Mouse (Mus musculus) c-Kit-positive CD71-positive TER-119-negative erythroid progenitor cells, embryonic 14.5 days (primary cell): Measurements from ENCODE around the gene Sds.
"Not testable (repeated sequence)": the region's sequence is repeated elsewhere in the genome, so short reads cannot be mapped to it uniquely, and the experiment has no call there.

Experiments
- DNase-seq: peaks from one replicate; pipeline ENCODE4 v3.0.0-alpha.2; 2013; ENCODE audit warnings: low read depth

Sds gene

DNA sequence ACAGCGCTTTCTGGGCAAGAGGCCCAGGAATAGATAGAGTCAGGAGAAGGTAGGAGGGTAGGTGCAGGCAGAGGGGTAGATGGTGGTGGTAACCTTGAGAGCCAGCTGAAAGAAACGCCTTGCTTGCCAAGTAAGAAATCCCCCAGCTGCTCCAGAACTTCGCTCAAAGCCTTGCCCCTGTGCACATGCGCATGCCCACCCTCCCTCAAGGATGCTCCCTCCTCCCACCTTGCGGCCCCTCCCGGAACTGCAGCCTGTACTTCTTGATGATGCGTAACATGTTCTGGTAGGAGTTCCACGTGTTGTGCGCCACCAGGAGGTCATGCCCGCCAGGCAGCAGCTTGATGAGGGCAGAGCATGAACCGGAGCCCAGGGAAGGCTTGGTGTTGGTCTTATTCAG is 16.1 kb downstream of the Sds start:
- DNase-seq = no peak

DNA sequence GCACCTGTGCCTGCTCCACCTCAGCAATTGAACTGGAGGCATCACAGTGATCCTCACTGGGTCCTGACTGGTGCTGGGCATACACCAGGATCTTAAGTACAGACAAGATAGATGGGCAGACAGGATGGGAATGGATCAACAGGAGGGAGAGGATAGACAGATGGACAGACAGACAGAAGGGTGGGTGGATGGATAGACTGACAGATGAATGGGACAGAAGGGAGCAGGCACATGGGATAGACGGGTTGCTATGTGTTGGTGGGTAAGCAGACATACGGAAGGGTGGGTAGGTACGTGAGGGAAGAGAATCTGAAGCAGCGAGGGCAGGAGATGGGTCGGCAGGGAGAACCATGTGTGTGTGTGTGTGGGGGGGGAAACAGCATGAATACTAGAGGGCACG is 17.1 kb downstream of the Sds start:
- no peak for DNase-seq

DNA sequence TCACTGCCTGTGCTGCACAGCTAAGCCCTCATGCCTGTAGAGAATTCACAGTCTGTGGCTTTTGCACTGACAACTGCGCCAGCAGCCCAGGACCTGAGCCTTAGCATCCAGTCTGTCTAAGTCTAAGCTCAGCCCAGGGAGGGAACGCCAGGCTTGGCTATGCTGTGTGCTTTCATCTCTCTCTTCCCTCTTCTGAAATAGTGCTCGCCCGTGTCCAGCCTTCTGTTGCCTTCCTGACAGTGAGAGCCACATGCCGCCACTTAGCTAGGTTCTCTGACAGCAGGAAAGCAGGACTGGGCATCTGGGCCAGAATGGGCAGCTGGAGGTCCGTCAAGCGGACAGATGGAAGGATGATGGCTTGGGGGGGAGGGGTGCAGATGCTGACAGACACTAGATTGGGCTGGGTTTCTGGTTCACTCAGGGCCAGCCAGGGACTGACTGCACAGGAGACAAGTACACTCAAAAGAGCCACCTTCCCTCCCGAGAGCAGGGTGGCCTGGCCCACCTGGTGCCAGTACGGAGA is 17.6 kb downstream of the Sds start:
- DNase-seq = no peak

DNA sequence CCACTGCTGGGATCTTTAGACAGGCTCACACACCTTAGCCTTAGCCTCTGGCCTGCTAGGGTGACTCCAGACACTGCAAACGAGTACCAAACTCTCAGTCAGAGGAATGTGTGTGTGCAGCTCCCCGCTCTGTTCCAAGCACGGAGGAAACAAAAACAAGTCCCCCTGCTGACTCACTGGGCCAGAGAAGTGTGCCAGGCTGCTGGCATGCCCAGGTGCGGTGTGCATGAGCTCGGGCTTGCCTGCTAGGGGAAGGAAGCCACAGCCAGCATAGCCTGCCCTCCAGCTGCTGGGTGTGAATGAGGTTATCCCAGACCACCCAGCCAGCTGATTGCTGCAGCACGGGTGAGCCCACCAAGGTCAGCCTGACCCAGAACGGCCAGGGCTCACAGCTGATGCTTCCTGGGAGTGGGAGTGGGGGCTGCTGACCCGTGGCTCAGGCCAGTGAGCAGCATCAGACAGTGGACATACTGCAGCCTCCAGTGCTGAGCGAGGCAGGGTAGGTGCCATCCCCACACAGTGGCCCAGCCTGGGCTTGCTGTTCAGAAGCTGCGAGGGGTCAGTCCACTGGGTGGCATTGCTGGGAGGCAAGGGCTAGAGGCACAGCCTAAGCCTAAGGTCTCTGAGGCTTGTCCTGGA is 18.9 kb downstream of the Sds start:
- DNase-seq = no peak

DNA sequence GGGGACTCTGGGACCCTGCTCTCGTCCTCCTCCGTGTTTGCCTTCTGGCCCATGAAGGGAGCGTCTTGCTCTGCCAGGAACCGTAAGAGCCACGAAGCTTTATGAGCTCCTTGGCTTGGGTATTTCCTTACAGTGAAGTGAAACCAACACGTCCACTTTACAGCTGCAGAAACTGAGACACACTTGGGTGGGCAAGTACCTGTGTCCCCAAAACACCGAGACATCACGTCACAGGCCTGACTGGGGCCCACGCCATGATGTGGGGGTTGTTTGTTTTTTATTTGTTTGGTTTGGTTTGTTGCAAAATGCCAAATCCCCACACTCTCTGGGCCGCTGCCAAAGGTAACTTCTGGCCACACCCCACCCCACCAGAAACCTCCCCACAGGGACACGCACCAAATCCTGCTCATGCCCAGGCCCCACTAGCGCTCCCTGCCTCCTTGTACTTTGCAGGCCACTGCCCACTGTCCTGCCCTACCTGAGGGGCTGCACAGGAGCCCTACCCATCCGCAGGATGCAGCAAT is 19.4 kb downstream of the Sds start:
- no peak for DNase-seq

DNA sequence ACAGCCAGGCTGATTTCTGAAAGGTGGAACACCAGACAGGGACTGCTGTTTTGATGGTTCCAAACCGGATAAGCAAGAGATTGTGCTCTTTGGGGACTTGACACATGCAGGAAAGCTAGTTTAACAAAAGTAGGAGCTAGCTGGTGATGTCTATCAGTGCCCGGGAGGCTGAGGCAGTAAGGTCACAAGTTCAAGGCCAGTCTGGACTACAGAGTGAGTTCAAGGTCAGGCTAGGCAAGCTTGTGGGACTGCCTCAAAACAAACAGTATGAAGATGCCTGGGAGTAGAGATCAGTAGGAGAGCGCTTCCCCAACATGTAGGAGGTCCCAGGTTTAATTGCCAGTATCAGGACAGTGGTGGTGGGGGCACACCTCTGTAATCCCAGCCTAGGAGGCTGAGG is 20.7 kb downstream of the Sds start:
- DNase-seq = no peak

DNA sequence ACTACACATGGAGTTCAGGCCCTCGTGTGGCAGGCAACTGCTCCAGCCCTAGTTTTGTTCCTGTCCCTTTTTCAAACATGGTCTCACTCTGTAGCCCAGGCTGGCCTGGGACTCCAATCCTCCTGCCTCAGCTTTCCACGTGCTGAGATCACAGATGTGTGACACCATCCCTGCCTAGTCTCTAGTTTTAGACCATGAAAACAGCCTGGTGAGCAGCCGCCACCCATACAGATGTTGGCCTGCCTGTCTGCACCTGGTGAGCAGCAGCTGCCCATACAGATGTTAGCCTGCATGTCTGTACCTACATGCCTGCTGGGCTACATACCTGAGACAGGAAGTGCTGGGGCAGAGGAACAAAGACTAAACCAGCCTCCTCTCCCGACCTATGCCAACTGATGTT is 22.9 kb downstream of the Sds start:
- no peak for DNase-seq

DNA sequence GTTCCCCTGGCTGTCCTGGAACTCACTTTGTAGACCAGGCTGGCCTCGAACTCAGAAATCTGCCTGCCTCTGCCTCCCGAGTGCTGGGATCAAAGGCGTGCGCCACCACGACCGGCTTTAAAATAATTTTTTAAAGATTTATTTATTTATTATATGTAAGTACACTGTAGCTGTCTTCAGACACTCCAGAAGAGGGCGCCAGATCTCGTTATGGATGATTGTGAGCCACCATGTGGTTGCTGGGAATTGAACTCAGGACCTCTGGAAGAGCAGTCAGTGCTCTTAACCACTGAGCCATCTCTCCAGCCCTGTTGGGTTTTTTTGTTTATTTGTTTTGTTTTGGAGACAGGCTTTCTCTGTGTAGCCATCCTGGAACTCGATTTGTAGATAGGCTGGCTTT is 24.3 kb downstream of the Sds start:
- DNase-seq = not testable (repeated sequence)

DNA sequence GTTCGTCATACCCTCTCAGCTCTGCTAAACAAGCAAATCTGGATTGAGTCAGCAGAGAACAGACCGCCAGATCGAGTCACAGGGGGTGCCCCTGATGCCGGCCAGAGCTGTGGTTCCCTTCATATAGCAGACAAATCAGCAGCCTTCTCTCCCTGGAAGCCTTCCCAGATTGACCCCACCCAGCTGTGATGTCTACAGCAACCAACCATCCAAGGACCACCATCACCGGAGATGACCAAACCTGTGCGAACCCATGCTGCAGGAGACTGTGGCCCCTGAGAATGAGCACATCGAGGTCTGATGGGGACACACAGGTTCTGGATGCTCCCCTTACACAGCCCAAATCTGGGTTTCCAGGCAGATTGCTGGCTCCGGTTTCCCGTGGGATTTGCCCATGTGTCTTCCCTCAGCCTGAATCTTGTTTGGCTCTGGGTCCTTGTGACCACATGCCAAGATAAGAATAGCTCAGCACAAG is 25.9 kb downstream of the Sds start:
- DNase-seq = no peak

DNA sequence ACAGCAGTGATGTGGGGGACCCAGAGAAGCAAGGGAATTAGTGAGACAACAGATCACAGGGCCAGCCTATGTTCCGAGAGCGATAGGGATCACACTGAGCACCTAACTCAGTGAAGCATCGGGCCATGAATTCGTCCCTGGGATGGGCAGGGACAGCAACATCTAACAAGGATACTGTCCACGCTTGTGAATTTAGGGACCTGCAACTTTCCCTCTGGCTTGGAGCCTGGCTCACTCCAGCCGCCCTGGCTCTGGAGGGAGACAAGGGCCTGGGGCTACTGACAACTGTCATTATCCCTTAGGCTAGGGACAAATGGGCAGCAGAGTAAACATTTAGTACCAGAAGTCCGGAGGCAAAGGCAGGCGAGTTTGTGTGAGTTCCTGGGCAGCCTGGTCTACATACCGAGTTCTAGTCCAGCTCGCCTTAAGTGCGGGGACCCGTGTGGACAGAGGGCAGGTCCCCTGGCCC is 26.4 kb downstream of the Sds start:
- DNase-seq = no peak

DNA sequence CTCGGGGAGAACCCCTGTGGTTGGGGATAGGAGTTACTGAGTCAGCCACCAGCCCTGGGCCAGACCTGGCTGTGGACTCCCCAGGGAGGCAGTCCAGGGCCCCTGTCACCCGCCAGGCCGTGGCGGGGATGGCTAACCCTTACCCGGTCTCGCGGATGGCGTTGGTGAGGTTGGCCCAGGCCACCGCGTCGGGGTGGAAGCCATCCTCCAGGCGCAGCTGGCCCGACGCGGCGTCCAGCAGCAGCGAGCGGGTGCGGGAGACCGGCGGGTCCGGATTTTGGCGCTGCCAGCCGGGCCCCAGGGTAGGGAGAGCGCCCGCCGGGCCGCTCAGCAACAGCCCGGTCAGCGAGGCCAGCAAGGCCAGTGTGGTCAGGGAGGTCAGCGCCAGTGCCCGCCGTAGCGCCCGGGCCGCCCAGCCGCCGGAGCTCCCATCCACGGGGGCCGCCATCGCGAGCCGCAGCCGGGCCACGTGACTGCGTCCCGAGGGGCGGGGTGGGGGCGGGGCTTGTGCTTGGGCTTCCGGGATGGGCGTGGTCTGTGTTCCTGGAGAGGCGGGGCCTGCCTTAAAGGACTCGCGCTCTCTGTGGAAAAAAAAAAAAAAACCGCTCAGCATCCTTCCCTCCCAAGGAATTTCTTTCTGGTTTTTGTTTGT is 26.9 kb downstream of the Sds start, which contains the start of gene Plbd2:
Gene Plbd2, minus strand, starts transcription at position 482 of the 652 bp plus-strand sequence.
- DNase-seq = peak; percentile 75

DNA sequence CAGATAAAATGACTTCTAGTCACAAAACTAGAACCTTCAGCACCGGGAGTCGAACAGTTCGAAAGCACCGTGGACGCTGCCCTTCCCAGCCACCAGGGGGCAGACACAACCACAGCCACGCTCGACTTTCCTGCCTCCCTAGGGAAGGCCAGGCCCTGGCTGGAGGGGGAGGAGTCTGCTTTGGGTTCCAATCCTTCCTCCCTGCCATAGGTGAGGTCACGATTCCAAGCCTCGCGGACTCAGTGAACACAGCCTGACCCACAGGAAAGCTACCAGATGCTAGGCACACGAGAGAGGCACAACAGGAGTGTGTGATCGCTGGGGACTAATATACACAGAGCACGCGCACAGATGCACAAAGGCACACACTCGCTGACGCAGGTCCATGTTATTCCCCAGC is 29.0 kb downstream of the Sds start:
- no peak for DNase-seq

DNA sequence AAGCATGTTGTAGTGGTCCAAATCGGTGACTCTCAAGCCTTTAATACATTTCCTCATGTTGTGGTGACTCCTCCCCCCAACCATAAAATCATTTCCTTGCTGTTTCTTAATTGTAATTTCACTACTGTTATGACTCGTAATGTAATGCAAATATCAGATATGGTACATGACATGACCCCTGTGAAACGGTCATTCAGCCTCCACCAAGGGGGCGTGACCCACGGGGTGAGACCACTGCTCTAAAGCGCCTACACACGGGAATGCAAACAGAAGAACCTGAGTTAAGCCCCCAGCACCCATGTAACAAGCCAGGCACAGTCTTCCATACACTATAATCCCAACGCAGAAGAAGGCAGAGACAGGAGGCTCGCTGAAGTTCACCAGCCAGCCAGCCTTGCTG is 29.5 kb downstream of the Sds start:
- no peak for DNase-seq

DNA sequence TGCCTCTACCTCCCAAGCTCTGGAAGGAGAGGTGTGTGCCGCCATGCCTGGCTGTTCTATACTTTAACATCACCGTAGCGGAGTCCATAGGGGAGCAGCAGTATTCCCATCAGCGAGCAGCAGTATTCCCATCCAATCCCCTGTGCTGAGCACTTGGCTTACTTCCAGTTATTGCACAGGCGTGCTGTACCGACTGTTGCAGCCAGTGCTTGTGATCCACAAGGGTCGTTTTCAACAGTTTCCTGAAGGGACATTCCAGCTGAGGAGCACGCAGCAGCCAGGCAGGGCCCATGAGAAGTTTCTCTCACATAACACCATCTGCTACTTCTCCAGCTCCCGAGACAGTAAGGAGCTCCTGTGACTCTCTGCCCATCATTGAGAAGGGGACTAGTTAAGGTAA is 30.2 kb downstream of the Sds start:
- DNase-seq = no peak

DNA sequence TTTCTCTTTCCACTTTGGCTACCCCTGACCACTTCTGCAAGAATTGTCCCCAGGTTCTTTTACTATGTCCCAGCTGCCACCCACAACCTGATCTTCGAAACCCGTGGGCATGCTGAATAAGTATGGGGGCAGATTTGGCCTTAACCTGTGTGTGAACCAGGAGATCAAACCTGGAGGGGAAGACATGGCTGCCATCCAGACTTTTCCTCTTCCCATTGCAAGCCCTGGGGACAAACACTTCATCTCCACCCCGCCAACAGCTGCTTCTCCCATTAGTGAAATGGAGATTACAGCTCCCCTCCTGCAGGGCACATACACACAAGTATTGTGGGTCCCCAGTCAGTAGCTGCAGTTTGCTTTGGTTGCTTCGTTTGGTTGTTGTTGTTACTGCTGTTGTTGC is 31.0 kb downstream of the Sds start:
- DNase-seq = no peak

DNA sequence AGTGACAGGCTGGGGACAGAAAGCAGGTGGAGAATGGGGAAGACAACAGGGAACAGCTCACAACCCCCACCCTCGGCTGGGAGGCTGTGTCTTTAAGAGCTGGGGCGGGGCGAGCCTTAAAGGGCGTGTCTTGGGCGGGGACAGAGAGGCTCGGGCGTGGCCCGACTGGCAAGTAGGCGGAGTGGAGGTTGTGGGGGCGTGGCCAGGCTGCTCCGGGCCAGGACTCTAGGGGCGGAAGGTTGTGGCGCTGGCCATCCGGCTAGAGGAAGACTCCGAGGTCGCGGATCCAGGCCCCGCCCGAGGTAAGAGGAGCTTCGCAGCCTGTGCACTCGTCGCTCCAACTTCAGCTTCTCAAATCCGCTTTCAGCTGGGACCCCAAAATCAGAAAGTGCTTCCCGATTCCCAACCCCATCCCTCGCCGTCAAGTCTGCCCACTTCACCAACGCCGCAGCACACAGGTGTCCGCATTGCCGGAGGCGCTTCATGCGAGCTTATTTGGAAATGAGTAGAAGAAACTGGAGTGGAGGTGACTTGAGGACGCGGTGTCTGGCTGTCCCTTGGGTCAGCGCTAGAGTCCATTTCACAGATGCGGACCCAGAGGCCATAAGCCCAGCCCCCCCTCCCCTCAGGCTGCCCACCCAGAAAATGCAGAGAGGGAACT is 34.8 kb downstream of the Sds start, which contains the start of gene Slc8b1:
Gene Slc8b1, plus strand, starts transcription at position 187 of the 661 bp plus-strand sequence.
- peak; percentile 85 for DNase-seq

DNA sequence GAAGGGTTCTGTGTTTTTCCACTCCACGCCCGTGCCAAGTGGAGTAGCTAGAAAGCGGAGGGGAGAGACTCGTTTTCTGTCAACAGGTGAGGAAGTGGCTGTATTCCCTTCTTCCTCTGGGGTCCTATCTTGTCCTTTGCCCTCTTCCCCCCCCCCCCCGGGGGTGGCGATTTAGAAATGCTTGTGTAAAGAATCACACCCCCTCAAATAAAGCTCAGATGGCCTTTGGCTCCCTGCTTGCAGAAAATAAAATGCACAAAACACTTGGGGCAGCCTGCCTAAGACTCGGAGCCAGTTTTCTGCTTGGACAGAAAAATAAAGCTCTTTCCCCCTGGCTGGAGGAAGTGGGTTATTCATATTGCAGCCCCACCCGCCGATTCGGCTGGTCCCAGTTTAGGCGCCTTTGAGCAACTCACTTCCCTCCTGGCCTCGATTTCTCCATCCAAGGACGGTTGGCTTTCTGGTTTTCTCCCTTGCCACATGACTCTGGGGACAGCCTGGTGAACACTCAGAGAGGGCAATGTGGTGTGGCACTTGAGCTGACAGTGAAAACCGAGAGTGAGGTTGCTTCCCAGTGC is 35.4 kb downstream of the Sds start:
- DNase-seq = no peak

DNA sequence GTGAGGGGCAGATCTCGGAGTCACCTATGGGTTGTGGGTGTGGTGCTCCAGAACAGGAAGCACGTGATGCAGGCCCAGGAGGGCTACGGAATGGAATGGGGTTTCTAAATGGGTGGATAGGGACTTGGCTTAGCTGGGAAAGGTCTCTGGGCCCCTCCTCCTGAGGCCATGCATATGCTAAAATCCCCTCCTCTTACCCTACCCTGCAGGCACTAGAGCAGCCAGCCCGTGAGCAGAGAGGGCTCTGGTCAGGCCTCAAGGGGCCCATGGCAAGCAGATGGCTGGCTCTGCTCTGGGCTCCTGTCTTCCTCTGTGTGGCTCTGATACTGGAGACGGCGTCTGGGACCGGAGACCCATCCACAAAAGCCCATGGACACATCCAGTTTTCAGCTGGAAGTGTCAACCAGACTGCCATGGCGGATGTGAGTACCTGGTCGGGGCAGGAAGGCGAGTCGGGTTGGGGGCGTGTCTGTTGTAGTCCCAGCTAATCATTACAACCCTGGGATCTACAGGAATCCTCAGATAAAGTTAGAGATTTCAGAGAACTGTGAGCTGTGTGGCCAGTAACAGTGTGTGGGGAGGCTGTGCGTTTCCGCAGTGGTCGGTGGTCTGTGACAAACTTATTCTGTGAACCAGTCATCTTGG is 36.7 kb downstream of the Sds start:
- no peak for DNase-seq

DNA sequence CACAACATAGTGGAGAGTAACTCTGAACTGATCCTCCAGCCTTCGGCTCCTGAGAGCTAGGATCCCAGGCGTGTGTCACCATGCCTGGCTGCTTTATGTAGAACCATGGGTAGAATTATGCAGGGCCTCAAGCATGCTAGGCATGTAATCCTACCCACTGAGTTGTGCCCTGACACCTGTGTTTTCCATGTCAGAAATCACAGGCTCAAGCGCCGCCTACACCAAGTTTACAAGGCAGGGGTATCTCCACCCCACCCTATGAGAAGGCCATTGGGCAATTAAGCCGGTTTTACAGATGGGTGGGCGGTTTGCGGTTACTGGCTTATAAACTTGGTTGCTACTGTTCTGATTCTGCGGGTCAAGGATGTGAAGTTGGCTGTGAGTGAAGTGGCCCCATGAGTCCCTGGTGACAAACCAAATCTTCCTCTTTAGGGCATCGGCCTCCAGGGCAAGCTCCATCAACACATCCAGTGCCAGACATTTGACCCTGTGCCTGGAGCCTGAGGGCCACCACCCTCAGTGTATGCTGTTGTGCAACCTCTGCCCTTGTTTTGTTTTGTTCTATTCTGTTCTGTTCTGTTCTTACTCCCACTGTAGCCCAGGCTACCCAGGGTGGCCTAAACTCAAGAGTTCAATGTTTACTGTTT is 37.8 kb downstream of the Sds start:
- DNase-seq = no peak

DNA sequence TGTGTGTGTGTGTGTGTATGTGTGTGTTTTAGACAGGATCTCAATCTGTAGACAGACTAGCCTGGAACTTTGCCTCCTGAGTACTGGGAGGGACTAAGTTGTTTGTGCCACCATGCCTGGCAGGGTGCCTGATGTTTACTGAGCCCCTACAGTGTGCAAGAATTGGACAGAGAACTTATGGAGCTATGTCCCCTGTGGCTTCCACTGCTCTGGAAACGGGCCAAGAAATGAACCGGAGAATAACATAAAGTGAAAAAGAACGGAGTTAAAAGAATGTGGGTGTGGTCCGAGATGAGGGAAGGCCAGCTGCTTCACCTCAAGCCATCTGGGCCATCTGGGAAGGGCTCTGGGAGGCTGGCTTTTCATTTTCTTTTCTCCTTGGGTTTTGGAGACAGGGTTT is 38.4 kb downstream of the Sds start:
- no peak for DNase-seq

DNA sequence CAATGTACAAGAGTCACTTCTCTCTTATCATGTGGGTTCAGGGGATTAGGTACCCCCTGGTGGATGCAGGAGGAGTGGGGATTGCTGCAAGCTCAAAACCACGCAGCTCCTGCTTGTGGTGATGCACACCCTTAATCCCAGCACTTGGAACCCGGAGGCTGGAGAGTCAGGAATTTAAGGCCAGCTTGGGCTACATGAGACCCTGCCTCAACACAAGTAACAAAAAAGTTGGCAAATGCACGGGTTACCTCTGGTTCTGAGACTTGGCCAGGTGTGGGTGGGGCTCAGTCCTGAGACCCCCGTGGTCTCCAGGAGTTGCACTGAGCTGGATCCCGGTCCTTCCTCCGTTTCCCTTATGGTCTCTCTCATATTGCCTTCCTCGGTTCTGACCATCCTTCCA is 39.1 kb downstream of the Sds start:
- DNase-seq = no peak
